Mouse (Mus musculus): Measurements from ENCODE around the gene Cluh.

The Cluh gene

GRCm38 (mm10) chr11:74649095-74649646 is at the start of gene Cluh:
Gene Cluh, plus strand, starts transcription at chr11:74649495.
- DNase-seq (ENCODE audit: low spot score in 2 of 2), result peak; percentile 96 to 98

GRCm38 (mm10) chr11:74602286-74602685 is 47.0 kb upstream of the Cluh start:
- no peak for DNase-seq (ENCODE audit: low spot score in 2 of 2)

DNA sequence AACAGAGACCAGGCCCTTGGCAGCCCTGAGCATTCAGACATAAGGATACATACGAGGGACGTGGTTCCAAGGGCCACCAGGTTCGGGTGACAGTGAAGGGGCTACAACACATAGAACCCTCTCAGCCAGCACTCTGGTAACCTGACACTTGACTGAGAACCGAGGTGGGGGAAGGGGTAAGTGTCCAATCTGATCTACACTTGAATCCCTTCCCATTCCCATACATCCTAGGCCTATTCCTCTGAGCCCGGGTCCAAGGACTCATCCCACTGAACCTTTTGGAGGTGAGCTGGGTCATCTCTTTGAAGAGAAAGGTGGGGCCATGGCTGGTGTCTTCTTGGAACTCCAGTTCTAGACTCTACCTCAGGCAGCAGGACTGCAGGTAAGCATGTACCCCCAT is 39.2 kb upstream of the Cluh start:
- DNase-seq (ENCODE audit: low spot score in 2 of 2), result no peak

GRCm38 (mm10) chr11:74610545-74611176 is 38.6 kb upstream of the Cluh start, which contains the start of gene Rap1gap2:
Gene Rap1gap2, minus strand, starts transcription at chr11:74610915.
- DNase-seq (ENCODE audit: low spot score in 2 of 2), result no peak

DNA sequence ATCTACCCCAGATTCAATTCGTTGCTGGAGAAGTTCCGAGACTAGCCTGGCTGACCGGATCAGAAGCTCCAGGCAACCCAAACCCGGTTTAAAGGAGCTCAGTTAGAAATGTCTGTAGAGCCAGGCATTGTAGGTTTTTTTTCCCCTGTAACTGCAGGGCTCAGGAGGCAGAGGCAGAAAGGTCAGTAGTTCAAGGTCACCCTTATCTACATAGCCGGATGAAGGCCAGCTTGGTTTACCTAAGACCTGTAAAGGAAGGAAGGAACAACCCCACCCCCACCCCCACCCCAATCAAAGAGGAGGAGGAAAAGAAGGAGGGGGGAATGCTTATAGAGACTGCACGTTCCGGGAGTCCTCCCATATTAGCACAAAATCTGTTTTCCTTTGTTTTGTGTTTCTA is 37.9 kb upstream of the Cluh start:
- DNase-seq (ENCODE audit: low spot score in 2 of 2), result no peak

DNA sequence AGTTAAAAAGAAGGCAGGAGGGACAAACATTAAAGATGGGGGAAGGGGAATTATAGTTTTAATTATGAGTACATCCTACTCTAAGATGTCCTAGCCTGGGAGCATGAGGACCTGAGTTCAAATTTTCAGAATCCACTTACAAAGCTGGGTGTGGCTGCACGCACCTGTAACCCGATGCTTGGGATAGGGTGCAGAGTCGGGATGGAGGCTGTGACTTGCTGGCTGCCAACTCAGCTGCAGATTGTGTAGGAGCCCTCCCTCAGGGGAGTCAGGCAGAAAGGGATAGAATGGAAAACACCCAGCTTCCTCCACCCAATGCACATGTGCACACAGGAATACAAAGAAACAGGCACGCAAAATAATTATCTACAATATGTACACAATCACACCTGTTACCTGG is 35.9 kb upstream of the Cluh start:
- no peak for DNase-seq (ENCODE audit: low spot score in 2 of 2)

GRCm38 (mm10) chr11:74615571-74615970 is 33.7 kb upstream of the Cluh start:
- DNase-seq (ENCODE audit: low spot score in 2 of 2), result no peak

DNA sequence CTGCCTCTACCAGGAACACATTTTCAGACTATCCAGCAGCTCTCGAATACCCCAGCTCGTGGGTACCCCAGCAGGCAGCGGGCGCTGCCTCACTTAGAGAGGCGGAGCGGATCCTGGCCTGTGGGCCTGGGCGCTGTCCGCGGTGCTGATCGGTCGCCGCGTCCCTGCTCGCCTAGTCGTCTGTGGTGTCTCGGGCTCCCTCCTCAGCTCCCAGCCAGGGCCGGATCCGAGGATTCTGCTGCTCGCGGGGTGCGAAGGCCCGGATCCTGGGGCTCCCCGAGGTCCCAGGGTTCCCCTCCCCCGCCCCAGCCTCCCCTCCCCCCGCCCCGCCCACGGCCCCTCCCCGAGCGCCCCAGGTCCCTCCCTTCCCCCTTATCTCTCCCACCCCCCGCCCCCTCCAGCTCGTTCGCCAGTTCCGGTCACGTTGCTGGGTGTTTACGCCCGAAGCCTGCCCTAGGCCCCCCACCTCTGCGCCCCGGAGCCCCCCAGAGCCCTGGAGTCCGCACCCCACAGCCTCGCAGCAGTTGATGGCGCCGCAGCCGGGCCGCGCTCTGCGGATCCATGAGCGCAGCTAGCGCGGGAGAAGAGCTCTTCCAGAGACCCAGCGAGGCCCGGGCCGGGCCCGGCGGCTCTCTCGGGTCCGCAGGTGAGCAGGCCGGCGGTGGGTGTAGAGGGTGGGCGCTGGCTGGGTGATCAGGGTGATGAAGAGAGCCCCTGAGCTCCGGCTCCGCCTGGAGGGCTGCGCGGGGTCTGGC is 29.9 kb upstream of the Cluh start, which contains the start of gene Ccdc92b:
TSS of gene Ccdc92b (plus strand) at position 405 of the 755 bp plus-strand sequence.
- DNase-seq (ENCODE audit: low spot score in 2 of 2), result peak; percentile 87 to 97

DNA sequence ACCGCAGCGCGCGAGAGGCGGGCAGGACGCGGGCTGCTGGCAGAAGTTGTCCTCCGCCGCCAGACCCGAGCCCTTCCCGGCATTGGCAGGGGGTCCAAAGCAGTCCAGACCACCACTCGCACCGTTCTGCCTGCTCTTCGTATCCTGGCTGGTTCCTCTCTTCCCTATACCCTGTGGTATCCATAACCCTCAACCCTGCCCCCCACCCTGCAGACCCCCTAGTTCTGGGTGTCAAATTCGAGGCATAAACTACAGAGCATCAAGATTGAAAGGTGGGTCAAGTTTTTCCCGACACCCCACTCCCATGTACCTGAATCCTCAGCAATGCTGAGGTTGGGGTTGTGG is 29.4 kb upstream of the Cluh start:
- DNase-seq (ENCODE audit: low spot score in 2 of 2), result no peak

DNA sequence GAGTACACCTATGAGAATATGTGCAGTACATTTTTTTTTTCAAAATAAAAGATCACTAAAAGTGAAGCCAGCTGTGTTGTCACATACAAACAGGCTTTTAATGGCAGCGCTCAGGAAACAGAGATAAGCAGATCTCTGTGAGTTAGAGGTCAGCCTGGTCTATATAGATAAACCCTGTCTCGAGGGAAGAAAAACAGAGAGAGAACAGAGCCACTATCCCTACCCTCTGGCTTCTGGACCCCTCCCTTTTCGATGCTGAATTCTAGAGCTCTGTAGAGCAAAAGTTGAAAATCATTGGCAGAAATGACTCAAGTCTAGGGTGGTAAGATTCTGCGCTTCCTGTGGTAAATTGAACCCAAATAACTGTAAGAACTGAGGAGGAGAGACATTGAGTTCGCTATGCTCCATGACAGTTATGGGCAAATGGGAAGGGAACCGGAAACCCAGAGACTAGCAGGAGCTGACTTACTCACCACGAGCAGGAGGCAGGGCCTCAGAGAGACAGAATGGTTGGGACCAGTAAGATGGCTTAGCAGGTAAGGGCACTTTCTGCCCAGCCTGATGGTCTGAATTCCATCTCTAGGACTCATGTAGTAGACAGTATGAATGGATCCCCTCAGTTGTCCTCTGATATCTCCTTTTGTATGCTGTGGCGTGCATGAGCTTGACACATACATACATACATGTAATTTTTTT is 27.2 kb upstream of the Cluh start:
- DNase-seq (ENCODE audit: low spot score in 2 of 2), result peak in 1 of 2 experiments; percentile 25

GRCm38 (mm10) chr11:74623693-74624092 is 25.6 kb upstream of the Cluh start:
- DNase-seq (ENCODE audit: low spot score in 2 of 2), result peak in 1 of 2 experiments; percentile 32

GRCm38 (mm10) chr11:74625333-74625732 is 24.0 kb upstream of the Cluh start:
- DNase-seq (ENCODE audit: low spot score in 2 of 2), result no peak

GRCm38 (mm10) chr11:74627481-74627880 is 21.8 kb upstream of the Cluh start:
- no peak for DNase-seq (ENCODE audit: low spot score in 2 of 2)

DNA sequence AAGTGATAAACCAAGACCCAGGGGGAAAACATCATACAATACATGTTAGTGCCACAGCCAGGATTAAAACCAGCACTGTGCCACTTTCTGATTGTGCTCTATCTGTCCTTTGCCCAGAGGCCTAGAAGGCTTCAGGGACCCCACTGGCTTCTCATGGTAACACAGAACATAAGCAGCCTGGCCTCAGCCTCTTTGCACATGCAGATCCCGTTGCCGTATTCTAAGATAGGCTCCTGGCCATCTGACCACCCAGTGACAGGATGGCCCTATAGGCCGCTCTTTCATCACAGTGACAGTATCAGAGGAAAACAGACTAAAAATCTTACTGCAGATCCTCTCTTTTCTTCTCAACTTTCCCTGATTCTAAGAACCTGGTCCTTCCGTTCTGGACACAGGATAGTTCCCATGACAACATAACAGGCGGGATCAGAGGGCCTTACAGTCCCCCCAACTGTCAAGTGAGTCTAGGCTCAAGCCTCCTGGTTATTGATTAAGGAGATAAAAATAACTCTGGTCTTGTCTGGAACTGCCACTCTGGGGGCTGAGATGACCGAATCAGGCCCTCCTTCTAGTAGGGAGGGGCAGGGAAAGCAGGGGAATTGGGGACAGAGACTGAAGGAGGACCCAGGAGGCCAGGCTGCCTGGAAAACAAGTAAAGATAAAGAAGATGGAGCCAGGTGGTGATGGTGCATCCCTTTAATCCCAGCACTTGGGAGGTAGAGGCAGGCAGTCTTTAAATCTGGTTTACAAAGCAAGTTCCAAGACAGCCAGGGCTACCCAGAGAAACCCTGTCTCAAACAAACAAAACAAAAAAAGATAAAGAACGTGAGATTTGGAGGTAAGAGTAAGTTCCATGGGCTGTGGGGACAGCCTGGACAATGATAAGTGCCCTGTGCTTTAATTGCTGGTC is 17.2 kb upstream of the Cluh start:
- DNase-seq (ENCODE audit: low spot score in 2 of 2), result no peak

DNA sequence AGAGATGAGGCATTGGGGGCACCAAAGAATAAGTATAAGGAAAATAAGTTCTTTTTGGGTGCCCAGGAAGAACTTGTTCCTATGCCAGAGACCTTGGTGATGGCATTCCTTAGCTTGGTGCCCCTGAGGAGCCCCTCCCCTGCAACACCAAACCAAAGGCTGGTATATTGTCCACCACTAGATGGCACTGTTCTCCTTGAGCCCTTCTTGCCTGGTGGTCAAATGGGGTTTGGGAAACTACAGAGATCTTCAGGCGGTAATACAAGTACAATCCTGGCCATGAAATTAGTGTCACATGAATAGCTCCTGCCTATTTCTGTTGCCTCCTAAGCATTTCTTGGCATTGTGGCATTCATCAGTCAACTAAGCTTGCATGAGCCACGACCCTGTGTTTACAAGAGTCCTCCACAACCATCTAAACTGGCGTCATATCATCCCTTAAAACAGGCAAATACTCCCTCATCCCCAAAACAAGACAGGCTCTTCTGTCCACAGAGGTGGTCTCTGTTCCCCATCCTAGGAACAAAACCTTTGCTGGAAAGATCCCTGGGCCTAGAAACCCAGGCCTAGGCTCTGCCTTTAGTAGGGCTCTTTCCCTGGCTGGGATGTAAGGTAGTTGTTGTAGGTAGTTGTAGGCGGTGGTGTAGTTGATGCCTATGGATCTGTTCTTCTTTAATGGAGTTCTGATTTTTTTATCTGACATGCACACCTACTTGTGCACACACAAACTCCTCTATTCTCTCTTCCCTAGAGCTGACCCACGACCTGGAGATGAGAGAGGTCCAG is 14.6 kb upstream of the Cluh start:
- DNase-seq (ENCODE audit: low spot score in 2 of 2), result peak; percentile 66 to 80

- no peak for DNase-seq (ENCODE audit: low spot score in 2 of 2)
Observed at GRCm38 (mm10) chr11:74637486-74637885, 11.8 kb upstream of the Cluh start.

- DNase-seq (ENCODE audit: low spot score in 2 of 2), result peak; percentile 60 to 78
Observed at GRCm38 (mm10) chr11:74637971-74638790, 11.1 kb upstream of the Cluh start.

GRCm38 (mm10) chr11:74638791-74639411 is 10.4 kb upstream of the Cluh start:
- DNase-seq (ENCODE audit: low spot score in 2 of 2), result no peak

DNA sequence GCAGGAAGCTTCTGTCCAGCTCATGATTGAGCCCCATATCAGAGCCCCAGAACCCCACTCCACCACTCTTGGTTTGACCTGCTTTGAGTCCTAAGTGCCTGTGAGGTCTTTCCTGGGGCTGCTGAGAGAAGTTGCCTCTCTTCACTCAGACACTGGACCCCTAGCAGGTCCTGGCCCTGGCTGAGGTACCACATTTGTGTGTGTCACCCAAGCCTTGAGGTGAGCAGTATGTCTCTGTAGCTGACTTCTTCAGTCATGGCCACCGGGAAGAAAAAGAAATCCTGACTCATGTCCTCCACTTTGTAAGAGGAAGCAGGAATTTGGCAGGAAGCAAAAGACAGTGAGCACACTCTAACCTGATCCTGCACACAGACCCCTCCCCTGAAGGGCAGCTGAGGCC is 9.7 kb upstream of the Cluh start:
- DNase-seq (ENCODE audit: low spot score in 2 of 2), result no peak
